Mouse (Mus musculus) frontal cortex, postnatal 14 days (tissue): Measurements from ENCODE around the gene Sik3.

Experiments
- DNase-seq, 2 experiments: peaks; one replicate each; pipeline ENCODE4 v3.0.0; 2022; ENCODE audit warnings: low spot score in 2 of 2

Gene Sik3

GRCm38 (mm10) chr9:46188956-46189355, 176.3 kb downstream of the Sik3 start:
- DNase-seq, result no peak

- DNase-seq, result no peak
These were observed 176.8 kb downstream of the Sik3 start for GRCm38 (mm10) chr9:46189381-46189780.

- DNase-seq, result no peak
These were observed 178.6 kb downstream of the Sik3 start for GRCm38 (mm10) chr9:46191234-46191633.

GRCm38 (mm10) chr9:46191644-46192043, 179.0 kb downstream of the Sik3 start:
- DNase-seq, result no peak

- no peak for DNase-seq
These were observed 180.0 kb downstream of the Sik3 start for GRCm38 (mm10) chr9:46192642-46193041.

GRCm38 (mm10) chr9:46194809-46195208, 182.2 kb downstream of the Sik3 start:
- no peak for DNase-seq

- DNase-seq, result no peak
These were observed 184.1 kb downstream of the Sik3 start for GRCm38 (mm10) chr9:46196699-46197169.

GRCm38 (mm10) chr9:46198461-46198860, 185.8 kb downstream of the Sik3 start:
- DNase-seq, result no peak

- DNase-seq, result no peak
These were observed 186.3 kb downstream of the Sik3 start for GRCm38 (mm10) chr9:46198936-46199335.

- DNase-seq, result no peak
These were observed 187.0 kb downstream of the Sik3 start for GRCm38 (mm10) chr9:46199609-46200008.

GRCm38 (mm10) chr9:46206834-46207500, 194.3 kb downstream of the Sik3 start:
- DNase-seq, result no peak

GRCm38 (mm10) chr9:46207501-46207869, 194.9 kb downstream of the Sik3 start:
- DNase-seq, result no peak

- DNase-seq, result no peak
These were observed 195.9 kb downstream of the Sik3 start for GRCm38 (mm10) chr9:46208401-46208974.

- DNase-seq, result no peak
These were observed 197.9 kb downstream of the Sik3 start for GRCm38 (mm10) chr9:46210473-46210872.

- DNase-seq, result no peak
These were observed 201.7 kb downstream of the Sik3 start for GRCm38 (mm10) chr9:46214276-46214675.

- no peak for DNase-seq
These were observed 202.3 kb downstream of the Sik3 start for GRCm38 (mm10) chr9:46214946-46215337.

GRCm38 (mm10) chr9:46215338-46216322, 203.0 kb downstream of the Sik3 start:
- no peak for DNase-seq

GRCm38 (mm10) chr9:46216744-46217470, 204.3 kb downstream of the Sik3 start:
- no peak for DNase-seq

- no peak for DNase-seq
These were observed 205.6 kb downstream of the Sik3 start for GRCm38 (mm10) chr9:46218176-46218575.

- DNase-seq, result no peak
These were observed 210.5 kb downstream of the Sik3 start for GRCm38 (mm10) chr9:46223090-46223489.

- no peak for DNase-seq
These were observed 211.5 kb downstream of the Sik3 start for GRCm38 (mm10) chr9:46224101-46224500.
